Mouse (Mus musculus) hindbrain, embryonic 11.5 days (tissue): Measurements from ENCODE around the gene Arhgap15. TPM values are rescaled to one million over a fixed set of nuclear protein-coding genes. Genes with fewer than 3 reads are reported as not detected.
A peak's percentile ranks its signal among the peaks of the same experiment; 100 is the strongest.

Experiments
- ATAC-seq: fragments of 200-750 bp; cut with Nextera tagmentation; 2 replicates; pipeline ENCODE4 v1.8.0; 2017; ENCODE audit warnings: mild to moderate bottlenecking, moderate TSS enrichment, moderate library complexity; ENCODE audit not compliant: low FRiP score
- DNase-seq: peaks from one replicate; pipeline ENCODE4 v3.0.0-alpha.2; 2015; ENCODE audit warnings: low spot score
- H3K27ac ChIP-seq: fragments of 300-500 bp; sonication (generic); 2 replicates; pipeline ENCODE4 v1.5.1; 2014; ENCODE audit warnings: mild to moderate bottlenecking, low read depth, low read length
- H3K27me3 ChIP-seq: fragments of 300-500 bp; sonication (generic); 2 replicates; pipeline ENCODE4 v1.6.1; 2014; ENCODE audit warnings: mild to moderate bottlenecking, low read length, moderate library complexity, mixed read lengths; ENCODE audit not compliant: control insufficient read depth, insufficient read depth
- H3K36me3 ChIP-seq: fragments of 300-500 bp; sonication (generic); 2 replicates; pipeline ENCODE4 v1.6.1; 2014; ENCODE audit warnings: mild to moderate bottlenecking, low read length, moderate library complexity, mixed read lengths; ENCODE audit not compliant: control insufficient read depth, insufficient read depth
- H3K4me1 ChIP-seq: fragments of 300-500 bp; sonication (generic); replicated peaks from 2 replicates; pipeline ENCODE4 v1.6.1; 2014; ENCODE audit warnings: low read length, mixed read lengths; ENCODE audit not compliant: control insufficient read depth, insufficient read depth
- H3K4me2 ChIP-seq: fragments of 300-500 bp; sonication (generic); replicated peaks from 2 replicates; pipeline ENCODE4 v1.6.1; 2014; ENCODE audit warnings: mild to moderate bottlenecking, low read depth, low read length
- H3K4me3 ChIP-seq: fragments of 300-500 bp; sonication (generic); 2 replicates; pipeline ENCODE4 v1.5.1; 2014; ENCODE audit warnings: low read depth, low read length
- H3K9ac ChIP-seq: fragments of 300-500 bp; sonication (generic); 2 replicates; pipeline ENCODE4 v1.6.1; 2014; ENCODE audit warnings: low read depth, low read length
- H3K9me3 ChIP-seq: fragments of 300-500 bp; sonication (generic); 2 replicates; pipeline ENCODE4 v1.6.1; 2016; ENCODE audit warnings: low read length; ENCODE audit not compliant: control insufficient read depth
- WGBS: fragments of 180-500 bp; shearing (Covaris S2); extraction: QIAGEN DNeasy Blood & Tissue Kit; methylation state at CpG from one replicate; pipeline ENCODE4 v1.1.7; 2014; 5-methylcytosine and 5-hydroxymethylcytosine counted together
- polyA plus RNA-seq: library from polyadenylated mRNA; unstranded; fragments of >200 nt; fragmentation: Nextera tagmentation; extraction: Ambion mirVana; gene quantifications from 2 replicates; pipeline ENCODE4 v1.2.1, GENCODE M21; 2014

The Arhgap15 gene
- polyA plus RNA-seq, 1 experiment from 2014 or later: 1.6 TPM

GRCm38 (mm10) chr2:43978177-43979013 lies 229.8 kb downstream of the Arhgap15 start:
- no peak for DNase-seq
- Histone ChIP-seq H3K9me3 (no peaks in the 10 kb centered on the region), H3K9ac (no peak overlapping the region), H3K4me1 (no peaks in the 10 kb centered on the region), H3K4me2 (no peak overlapping the region), H3K36me3 (no peaks in the 10 kb centered on the region), H3K27me3 (no peaks in the 10 kb centered on the region), H3K27ac (no peak overlapping the region), H3K4me3 (no peak overlapping the region)
- peak; percentile 53 for ATAC-seq
- WGBS: 74% methylated on average over 13 of the region's 13 CpGs

GRCm38 (mm10) chr2:43986066-43986465 lies 237.4 kb downstream of the Arhgap15 start:
- ATAC-seq (no peak), DNase-seq (no peak)
- Histone ChIP-seq H3K4me3 (no peak overlapping the region), H3K9me3 (no peaks in the 10 kb centered on the region), H3K27ac (no peak overlapping the region), H3K4me1 (no peaks in the 10 kb centered on the region), H3K9ac (no peak overlapping the region), H3K36me3 (no peaks in the 10 kb centered on the region), H3K27me3 (no peaks in the 10 kb centered on the region), H3K4me2 (no peak overlapping the region)
- 84% methylated on average over 14 of the region's 14 CpGs for WGBS

- ATAC-seq: no peak
- WGBS: 56% methylated on average over 3 of the region's 3 CpGs
- H3K4me3 ChIP-seq: no peak overlapping the region
Observed at GRCm38 (mm10) chr2:43987919-43988318, 239.3 kb downstream of the Arhgap15 start.

GRCm38 (mm10) chr2:43989850-43990249 lies 241.2 kb downstream of the Arhgap15 start:
- Histone ChIP-seq H3K4me1 (no peaks in the 10 kb centered on the region), H3K27ac (no peak overlapping the region)

More at GRCm38 (mm10) chr2:43987919-43988318, 239.3 kb downstream of the Arhgap15 start:
- Histone ChIP-seq H3K9ac (no peak overlapping the region), H3K4me1 (no peaks in the 10 kb centered on the region), H3K27ac (no peak overlapping the region), H3K27me3 (no peaks in the 10 kb centered on the region), H3K36me3 (no peaks in the 10 kb centered on the region), H3K4me2 (no peak overlapping the region), H3K9me3 (no peaks in the 10 kb centered on the region)
- DNase-seq: no peak

GRCm38 (mm10) chr2:43992510-43992909 lies 243.9 kb downstream of the Arhgap15 start:
- WGBS: 90% methylated on average over 7 of the region's 7 CpGs
- Histone ChIP-seq H3K36me3 (no peaks in the 10 kb centered on the region), H3K9ac (no peak overlapping the region), H3K27me3 (no peaks in the 10 kb centered on the region), H3K4me3 (no peak overlapping the region), H3K27ac (no peak overlapping the region), H3K9me3 (no peaks in the 10 kb centered on the region), H3K4me2 (no peak overlapping the region), H3K4me1 (no peaks in the 10 kb centered on the region)
- ATAC-seq: no peak
- no peak for DNase-seq

More at GRCm38 (mm10) chr2:43989850-43990249, 241.2 kb downstream of the Arhgap15 start:
- no peak overlapping the region for H3K4me2 ChIP-seq
- no peaks in the 10 kb centered on the region for H3K27me3 ChIP-seq
- peak; percentile 5 for DNase-seq
- H3K9me3 ChIP-seq: no peaks in the 10 kb centered on the region
- H3K4me3 ChIP-seq: no peak overlapping the region
- WGBS: 69% methylated on average over 5 of the region's 5 CpGs
- no peak overlapping the region for H3K9ac ChIP-seq
- no peaks in the 10 kb centered on the region for H3K36me3 ChIP-seq
- ATAC-seq: no peak

- Histone ChIP-seq H3K27ac (no peak overlapping the region), H3K9me3 (no peaks in the 10 kb centered on the region), H3K9ac (no peak overlapping the region), H3K4me1 (no peaks in the 10 kb centered on the region), H3K36me3 (no peaks in the 10 kb centered on the region), H3K27me3 (no peaks in the 10 kb centered on the region), H3K4me3 (no peak overlapping the region), H3K4me2 (no peak overlapping the region)
- WGBS: 84% methylated on average over 1 of the region's 1 CpGs
- ATAC-seq: no peak
- DNase-seq: no peak
Observed at GRCm38 (mm10) chr2:44002454-44002853, 253.8 kb downstream of the Arhgap15 start.

- H3K4me1 ChIP-seq: no peaks in the 10 kb centered on the region
- no peak for DNase-seq
- 78% methylated on average over 1 of the region's 1 CpGs for WGBS
Observed at GRCm38 (mm10) chr2:44010249-44010648, 261.6 kb downstream of the Arhgap15 start.

GRCm38 (mm10) chr2:44013388-44013787 lies 264.8 kb downstream of the Arhgap15 start:
- no peaks in the 10 kb centered on the region for H3K36me3 ChIP-seq
- DNase-seq: no peak
- 92% methylated on average over 5 of the region's 5 CpGs for whole genome bisulfite sequencing

More at GRCm38 (mm10) chr2:44010249-44010648, 261.6 kb downstream of the Arhgap15 start:
- Histone ChIP-seq H3K4me2 (no peak overlapping the region), H3K9me3 (no peaks in the 10 kb centered on the region), H3K36me3 (no peaks in the 10 kb centered on the region), H3K9ac (no peak overlapping the region), H3K4me3 (no peak overlapping the region), H3K27ac (no peak overlapping the region), H3K27me3 (no peaks in the 10 kb centered on the region)
- no peak for ATAC-seq

GRCm38 (mm10) chr2:44016720-44017119 lies 268.1 kb downstream of the Arhgap15 start:
- Histone ChIP-seq H3K9me3 (no peaks in the 10 kb centered on the region), H3K4me3 (no peak overlapping the region), H3K4me2 (no peak overlapping the region), H3K27ac (no peak overlapping the region), H3K36me3 (no peaks in the 10 kb centered on the region), H3K9ac (no peak overlapping the region), H3K27me3 (no peaks in the 10 kb centered on the region), H3K4me1 (no peaks in the 10 kb centered on the region)
- no peak for DNase-seq
- WGBS: 83% methylated on average over 3 of the region's 3 CpGs
- ATAC-seq: no peak

More at GRCm38 (mm10) chr2:44013388-44013787, 264.8 kb downstream of the Arhgap15 start:
- no peak for ATAC-seq
- H3K4me2 ChIP-seq: no peak overlapping the region
- no peak overlapping the region for H3K9ac ChIP-seq
- H3K4me1 ChIP-seq: no peaks in the 10 kb centered on the region
- H3K9me3 ChIP-seq: no peaks in the 10 kb centered on the region
- H3K27me3 ChIP-seq: no peaks in the 10 kb centered on the region
- no peak overlapping the region for H3K27ac ChIP-seq
- no peak overlapping the region for H3K4me3 ChIP-seq
